In the genomic region with DNA sequence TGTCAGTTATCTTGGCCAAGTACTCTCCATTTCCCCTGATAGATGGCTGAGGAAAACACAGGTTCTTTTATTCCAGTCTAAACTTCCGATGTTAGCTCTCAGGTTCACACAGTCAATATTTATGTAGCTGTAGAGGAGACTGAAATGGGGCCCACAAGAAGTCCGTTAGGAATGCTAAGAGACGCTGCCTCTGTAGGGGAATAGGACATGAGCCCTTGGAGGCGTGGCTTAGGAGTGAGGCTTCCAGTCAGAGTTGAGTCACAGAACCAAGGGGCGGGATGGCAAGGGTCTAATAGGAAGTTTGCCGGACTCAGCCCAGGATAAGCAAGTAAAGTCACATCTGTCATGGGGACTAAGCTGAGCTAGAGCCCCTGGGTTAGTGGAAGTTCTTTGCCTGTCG, we compare ENCODE assay signal across 19 mouse cellular contexts.
"Had no signal": no experiment of that assay in that cellular context is flagged by ENCODE, and none has a peak within 500 bp of the region (broad histone marks: within the 10 kb centered on the region; RNA-seq: fewer than 3 reads in every experiment).

No protein-coding gene starts in this region.

- ATAC-seq: liver, embryonic 12.5 days; midbrain, embryonic 16.5 days had no signal

- H3K9ac ChIP-seq: liver, embryonic 12.5 days; liver, embryonic 14.5 days; midbrain, embryonic 12.5 days; neural tube, embryonic 13.5 days; neural tube, embryonic 15.5 days; stomach, embryonic 15.5 days had no signal

- H3K27me3 ChIP-seq: liver, embryonic 12.5 days; neural tube, embryonic 13.5 days; neural tube, embryonic 15.5 days had no signal

- DNase-seq: lung, postnatal 14 days; midbrain, embryonic 14.5 days; retina, postnatal 1 day; right cerebral cortex, adult 18-20 months; right cerebral cortex, postnatal 25 days; right cerebral cortex, postnatal 4 days; spleen, adult 18-20 months; thymus, adult 18-20 months; thymus, postnatal 14 days; thymus, postnatal 36 days had no signal

- H3K4me1 ChIP-seq: liver, embryonic 12.5 days; midbrain, embryonic 10.5 days; midbrain, embryonic 12.5 days; neural tube, embryonic 13.5 days; neural tube, embryonic 15.5 days had no signal

- H3K9me3 ChIP-seq: liver, embryonic 12.5 days; midbrain, embryonic 10.5 days; midbrain, embryonic 12.5 days; neural tube, embryonic 13.5 days; neural tube, embryonic 15.5 days; stomach, embryonic 15.5 days had no signal

- H3K27ac ChIP-seq: liver, embryonic 12.5 days; liver, embryonic 14.5 days; midbrain, embryonic 10.5 days; midbrain, embryonic 12.5 days; neural tube, embryonic 13.5 days; neural tube, embryonic 15.5 days; stomach, embryonic 15.5 days had no signal

- H3K4me3 ChIP-seq: liver, embryonic 12.5 days; midbrain, embryonic 10.5 days; midbrain, embryonic 12.5 days; myocyte; neural tube, embryonic 13.5 days; neural tube, embryonic 15.5 days; stomach, embryonic 15.5 days had no signal

- H3K36me3 ChIP-seq: liver, embryonic 12.5 days; midbrain, embryonic 10.5 days; midbrain, embryonic 12.5 days; neural tube, embryonic 13.5 days; neural tube, embryonic 15.5 days; stomach, embryonic 15.5 days had no signal

- H3K4me2 ChIP-seq: liver, embryonic 12.5 days; midbrain, embryonic 12.5 days; neural tube, embryonic 13.5 days; neural tube, embryonic 15.5 days; stomach, embryonic 15.5 days had no signal
